Mouse (Mus musculus): ENCODE results near the gene P2ry1. TPM values are rescaled to one million over a fixed set of nuclear protein-coding genes. Genes with fewer than 3 reads are reported as not detected.

P2ry1 gene
- 1 to 10 TPM; 4.4 to 7.1 TPM for total RNA-seq (2021)
- long read RNA-seq, experiment 1, partial matches to known transcripts: 0 of 5 reads
- long read RNA-seq, experiment 1, other reads (novel, unspliced or antisense): 0 of 5 reads
- long read RNA-seq, experiment 2, partial matches to known transcripts: 0 of 6 reads
- long read RNA-seq, experiment 2, other reads (novel, unspliced or antisense): 0 of 6 reads

DNA sequence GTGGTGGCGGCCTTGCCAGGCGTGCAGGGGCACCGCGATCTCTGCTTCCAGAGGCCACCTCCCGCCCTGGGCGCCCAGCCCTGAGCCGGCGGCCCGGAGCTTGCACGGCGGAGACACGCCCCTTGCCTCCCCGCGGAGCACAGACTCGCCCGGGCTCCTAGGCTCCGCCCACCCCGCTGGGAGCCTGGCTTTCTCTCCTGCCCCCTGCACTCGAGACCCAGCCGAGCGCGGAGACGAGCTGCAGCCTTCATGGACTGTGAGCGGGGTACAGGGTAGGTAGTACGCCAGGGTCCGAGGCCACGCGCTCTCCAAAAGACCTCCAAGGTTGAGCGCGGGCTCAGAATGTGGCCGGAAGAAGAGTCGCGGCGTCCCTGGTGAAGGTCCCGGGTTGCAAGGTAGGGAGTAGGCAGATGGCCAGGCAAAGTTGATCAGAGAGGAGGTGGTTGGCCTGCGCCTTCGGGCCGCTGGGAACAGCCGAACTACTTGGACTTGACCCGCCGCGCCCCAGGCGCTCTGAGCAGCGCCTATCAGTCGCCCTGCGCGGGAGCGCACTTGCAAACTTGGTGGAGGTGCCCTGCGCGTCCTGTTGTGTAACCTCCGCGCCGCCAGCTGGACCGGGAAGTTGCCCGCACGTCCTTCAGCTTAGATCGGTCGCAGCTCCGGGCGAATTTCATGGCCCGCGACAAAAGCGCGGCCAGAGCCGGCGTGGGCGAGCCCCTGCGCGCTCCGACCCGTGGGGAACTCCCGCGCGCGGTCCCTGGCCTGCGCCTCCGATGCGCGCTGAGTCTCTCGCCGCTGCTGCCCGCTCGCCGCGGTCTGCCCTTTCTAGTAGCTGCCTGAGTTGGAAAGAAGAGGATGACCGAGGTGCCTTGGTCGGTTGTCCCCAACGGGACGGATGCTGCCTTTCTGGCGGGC lies at the start of gene P2ry1:
Gene P2ry1, plus strand, starts transcription at position 209 of the 915 bp plus-strand sequence.
- DNase-seq: peak; percentile 89

GRCm38 (mm10) chr3:60953199-60953736 lies 49.3 kb upstream of the P2ry1 start:
- DNase-seq: no peak

DNA sequence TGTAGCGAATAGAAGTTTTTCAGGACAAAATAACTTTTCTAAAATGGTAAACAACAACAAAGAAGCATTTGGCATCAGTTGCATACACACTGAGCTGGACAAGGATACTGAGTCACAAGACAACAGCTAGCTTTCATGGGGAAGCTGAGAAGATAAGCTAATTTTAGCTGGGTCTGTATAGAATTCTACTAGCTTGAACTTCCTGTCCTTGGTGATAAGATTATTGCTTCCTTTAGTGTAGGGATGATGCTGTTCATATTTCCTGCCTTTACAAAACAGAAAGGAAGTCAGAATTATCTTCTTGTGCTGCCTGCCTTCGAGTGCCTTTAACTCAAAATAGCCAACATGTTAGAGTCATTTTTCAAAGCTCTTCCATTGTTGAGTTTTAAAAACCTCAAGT lies 48.5 kb upstream of the P2ry1 start:
- no peak for DNase-seq

GRCm38 (mm10) chr3:60958769-60959168 lies 43.8 kb upstream of the P2ry1 start:
- DNase-seq: no peak

DNA sequence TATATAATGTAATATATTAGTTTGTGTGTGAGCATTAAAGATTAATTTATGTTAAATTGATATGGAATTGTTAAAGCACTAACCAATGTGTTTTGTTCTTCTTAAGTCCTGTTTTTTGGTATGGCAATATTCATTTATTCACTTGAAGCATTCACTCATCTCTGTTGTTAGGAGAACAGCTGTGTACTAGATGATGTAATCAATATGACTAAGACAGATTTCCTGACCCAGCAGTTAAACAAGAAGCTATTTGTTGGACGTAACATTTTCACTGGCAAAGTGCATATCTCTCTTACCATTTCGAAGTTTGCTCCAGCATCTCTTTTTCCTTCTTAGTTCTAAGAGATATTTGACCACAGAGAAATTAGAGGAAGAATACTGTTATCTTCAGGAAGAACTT lies 37.5 kb upstream of the P2ry1 start:
- no peak for DNase-seq

GRCm38 (mm10) chr3:60974944-60975343 lies 27.7 kb upstream of the P2ry1 start:
- DNase-seq: no peak

DNA sequence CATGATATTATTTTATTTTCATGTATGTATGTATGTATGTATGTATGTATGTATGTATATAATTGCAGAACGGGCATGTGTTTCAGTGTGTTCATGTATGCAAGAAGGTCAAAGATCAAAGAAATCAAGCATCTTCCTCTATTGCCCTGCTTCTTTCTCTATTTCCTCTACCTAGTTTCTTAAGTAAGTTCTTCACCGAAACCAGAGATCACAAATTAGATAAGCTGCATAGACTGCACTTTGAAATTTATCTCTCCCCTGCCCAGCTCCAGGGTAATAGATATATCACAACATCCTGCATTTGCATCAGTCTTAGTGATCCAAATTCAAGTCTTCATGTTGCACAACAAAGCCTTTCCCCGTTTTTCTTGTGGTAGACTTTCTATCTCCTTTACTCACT lies 20.5 kb upstream of the P2ry1 start:
- no peak for DNase-seq

- no peak for DNase-seq
These were observed 4.5 kb upstream of the P2ry1 start for GRCm38 (mm10) chr3:60998064-60998463.

GRCm38 (mm10) chr3:60999715-61000114 lies 2.9 kb upstream of the P2ry1 start:
- no peak for DNase-seq

DNA sequence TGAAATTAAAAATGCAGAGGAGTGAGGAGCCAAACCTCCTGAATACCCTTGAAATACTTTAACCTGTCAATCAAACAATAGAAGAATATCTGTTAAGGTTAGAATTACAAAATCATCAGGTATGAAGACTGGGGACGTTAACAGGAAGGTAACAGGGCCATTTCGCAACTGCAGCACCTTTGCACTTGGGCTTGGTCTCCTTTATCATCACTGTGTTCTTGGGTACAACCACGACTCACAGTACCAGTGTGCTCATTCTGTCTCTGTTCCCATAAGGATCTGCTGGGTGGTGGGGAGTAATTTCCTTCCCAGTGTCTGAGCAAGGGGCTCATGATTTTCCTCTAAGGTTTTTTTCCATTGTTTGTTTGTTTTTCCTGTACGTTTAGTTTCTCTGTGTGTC lies 1.8 kb upstream of the P2ry1 start:
- DNase-seq: no peak

DNA sequence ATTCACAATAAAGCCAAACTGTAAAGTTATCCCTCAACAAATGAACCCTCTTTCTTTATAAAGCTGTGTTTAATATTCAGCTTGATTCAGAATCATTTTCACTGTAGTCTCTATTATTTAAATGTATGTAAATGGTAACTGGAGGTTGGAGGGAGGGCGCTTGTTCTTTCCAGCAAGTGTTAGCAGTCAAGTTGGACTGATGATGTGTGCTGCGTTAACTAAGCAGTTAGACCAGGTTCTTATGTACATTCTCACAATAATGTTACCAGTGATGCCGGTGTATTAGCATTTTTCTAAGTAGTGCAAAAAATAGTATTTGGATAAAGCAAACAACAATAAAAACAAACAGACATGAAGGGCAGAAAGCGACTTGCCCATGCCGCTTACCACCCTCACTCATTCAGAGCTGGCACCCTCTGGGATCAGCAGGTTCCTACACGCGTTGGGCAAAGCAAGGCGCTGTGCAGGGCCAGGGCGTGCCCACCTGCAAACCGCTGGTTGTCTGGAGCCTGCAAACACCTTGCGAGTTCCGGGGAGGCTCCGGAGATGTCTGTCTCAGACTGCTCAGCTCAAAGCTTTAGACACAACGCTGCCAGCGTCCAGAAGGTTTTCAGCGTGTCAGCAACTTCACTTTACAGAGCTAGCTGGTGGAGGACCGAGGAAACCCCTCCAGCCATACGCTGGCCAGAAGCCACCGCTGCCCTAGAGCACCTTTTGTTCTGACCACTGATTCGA lies 576 bp upstream of the P2ry1 start:
- no peak for DNase-seq

DNA sequence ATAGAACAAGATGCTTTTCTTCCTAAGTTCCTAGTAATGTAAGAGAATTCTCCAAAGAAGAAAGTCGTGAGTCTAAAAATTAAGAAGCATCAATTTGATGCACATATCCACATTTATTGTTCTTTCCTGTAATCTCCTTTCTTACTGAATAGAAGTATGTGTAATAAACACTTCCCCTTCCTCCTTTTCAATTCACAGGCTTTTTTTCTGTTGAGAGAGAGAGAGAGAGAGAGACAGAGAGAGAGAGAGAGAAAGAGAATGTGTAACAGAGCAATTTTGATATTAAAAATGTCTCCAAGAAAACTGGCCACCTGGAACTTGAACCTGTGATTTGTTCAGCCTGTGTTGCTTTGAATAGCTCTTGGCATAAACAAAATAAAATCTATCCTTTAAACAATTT lies 2.0 kb downstream of the P2ry1 start:
- no peak for DNase-seq

DNA sequence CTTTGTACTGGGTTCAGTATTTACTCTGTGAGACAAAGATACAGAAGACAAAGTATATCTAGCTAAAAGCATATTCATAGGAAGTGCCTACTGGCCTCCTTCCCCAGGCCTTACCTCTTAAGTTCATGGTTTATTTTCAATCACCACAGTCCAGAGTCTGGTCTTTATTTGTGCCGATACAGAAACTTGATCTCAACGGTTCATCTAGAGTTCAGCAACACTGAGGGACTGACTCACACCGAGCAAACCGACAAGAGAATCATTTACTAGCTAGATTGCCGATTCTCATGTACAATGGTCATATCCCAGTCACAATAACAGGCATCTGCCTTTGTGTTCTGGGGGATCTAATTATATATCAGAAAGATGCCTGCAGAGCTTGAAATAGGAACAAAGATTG lies 9.1 kb downstream of the P2ry1 start:
- no peak for DNase-seq

- DNase-seq: no peak
These were observed 10.0 kb downstream of the P2ry1 start for GRCm38 (mm10) chr3:61012550-61012949.

DNA sequence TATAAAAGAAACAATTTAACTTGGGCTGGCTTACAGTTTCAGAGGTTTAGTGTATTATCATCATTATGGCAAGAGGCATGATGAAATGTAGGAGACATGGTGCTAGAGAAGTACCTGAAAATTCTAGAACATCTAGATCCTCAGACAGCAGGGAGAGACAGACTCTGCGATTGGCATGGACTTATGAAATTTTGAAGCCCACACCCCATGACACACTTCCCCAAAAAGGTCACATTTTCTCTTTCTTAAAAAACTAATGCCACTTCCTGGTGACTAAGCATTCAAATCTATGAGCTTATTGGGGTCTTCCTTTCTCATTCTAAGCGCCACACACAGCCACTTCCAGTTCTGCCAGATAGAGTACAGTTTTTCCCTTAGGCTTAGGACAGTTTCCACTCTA lies 14.1 kb downstream of the P2ry1 start:
- no peak for DNase-seq

- DNase-seq: no peak
These were observed 29.5 kb downstream of the P2ry1 start for GRCm38 (mm10) chr3:61032100-61032499.

DNA sequence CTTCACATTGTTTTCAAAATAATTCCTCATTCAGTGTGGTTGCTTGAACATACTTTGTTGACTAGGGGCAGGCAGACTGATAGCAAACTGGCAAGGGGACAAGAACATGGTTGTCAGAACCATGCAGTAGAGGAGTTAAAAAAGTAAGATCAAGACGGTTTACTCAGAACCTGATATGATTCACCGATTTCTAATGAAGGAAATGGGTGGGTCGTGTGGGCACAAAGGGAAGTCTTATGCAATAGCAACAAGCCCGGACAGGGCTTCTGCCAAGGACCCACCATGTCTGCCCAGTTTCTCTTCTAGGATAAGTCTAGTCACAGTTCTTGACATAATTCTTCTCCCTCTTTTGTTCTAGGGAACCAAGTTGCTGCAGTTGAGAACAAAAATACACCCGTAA lies 33.0 kb downstream of the P2ry1 start:
- DNase-seq: no peak

- DNase-seq: no peak
These were observed 37.3 kb downstream of the P2ry1 start for GRCm38 (mm10) chr3:61039916-61040315.

- DNase-seq: no peak
These were observed 47.5 kb downstream of the P2ry1 start for GRCm38 (mm10) chr3:61049976-61050672.

Measured in adrenal gland, postnatal 10 days (tissue).